18 mouse cellular contexts compared by ENCODE assay signal in the genomic region with DNA sequence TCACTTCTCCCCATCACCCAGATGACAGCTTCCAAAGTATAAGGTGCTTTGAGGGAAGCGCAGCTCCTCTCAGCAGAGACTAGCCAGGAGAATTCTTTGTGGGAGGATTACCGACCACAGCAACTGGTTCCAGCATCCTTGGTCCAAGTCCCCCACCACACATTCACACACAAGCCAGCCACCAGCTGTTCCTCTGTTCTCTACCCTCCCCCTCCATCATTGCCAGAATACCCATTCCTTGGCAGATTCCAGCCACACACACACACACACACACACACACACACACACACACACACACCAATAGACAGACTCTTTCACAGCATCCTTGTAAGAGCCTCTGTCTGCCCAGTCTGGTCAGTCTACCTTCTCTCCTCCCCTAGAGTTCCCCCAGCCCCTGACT. TPM values are rescaled to one million over a fixed set of nuclear protein-coding genes. Genes with fewer than 3 reads are reported as not detected.
DNase-seq lines count a peak whose midpoint lies in the region; ATAC-seq and TF ChIP-seq lines count a peak whose summit lies in the region.
"Had no signal": no experiment of that assay in that cellular context is flagged by ENCODE, and none has a peak within 500 bp of the region (broad histone marks: within the 10 kb centered on the region; RNA-seq: fewer than 3 reads in every experiment).

No protein-coding gene starts in this region.

- no peak overlapping the region for H3K9ac ChIP-seq in hindbrain, embryonic 13.5 days
- H3K9ac ChIP-seq in midbrain, embryonic 11.5 days (ENCODE audit: low read length), result no peak overlapping the region
- no peak overlapping the region for H3K9ac ChIP-seq in midbrain, embryonic 15.5 days
- no peak overlapping the region for H3K9ac ChIP-seq in hindbrain, postnatal 0 days (replicated peaks; ENCODE audit: low read length)
- 0 out of 2 replicates have a peak overlapping the region, but pooled peaks have one; percentile 29 for H3K9ac ChIP-seq in neural tube, embryonic 12.5 days
- H3K9ac ChIP-seq: embryonic facial prominence, embryonic 13.5 days; heart, embryonic 13.5 days; liver, embryonic 13.5 days had no signal

- peaks cover 27% of the 10 kb centered on the region for H3K27me3 ChIP-seq in hindbrain, embryonic 13.5 days
- H3K27me3 ChIP-seq in hindbrain, embryonic 10.5 days (ENCODE audit: insufficient read depth, poor library complexity, severe bottlenecking), result peaks cover 92% of the 10 kb centered on the region
- H3K27me3 ChIP-seq in midbrain, embryonic 11.5 days (ENCODE audit: control insufficient read depth, insufficient read depth, low read length), result peaks cover 3% of the 10 kb centered on the region; the same call in 1 of the 2 replicates
- H3K27me3 ChIP-seq in midbrain, embryonic 15.5 days (replicated peaks), result peaks cover 6% of the 10 kb centered on the region
- H3K27me3 ChIP-seq in hindbrain, postnatal 0 days (ENCODE audit: insufficient read depth, low read length), result peaks cover 8% of the 10 kb centered on the region
- 0 out of 2 replicates have a peak, but pooled peaks cover 2% of the 10 kb centered on the region for H3K27me3 ChIP-seq in neural tube, embryonic 12.5 days (replicated peaks)

- no peaks in the 10 kb centered on the region for H3K36me3 ChIP-seq in hindbrain, embryonic 13.5 days
- H3K36me3 ChIP-seq in hindbrain, embryonic 10.5 days, result no peaks in the 10 kb centered on the region
- no peaks in the 10 kb centered on the region for H3K36me3 ChIP-seq in midbrain, embryonic 11.5 days (ENCODE audit: control insufficient read depth, insufficient read depth, low read length)
- no peaks in the 10 kb centered on the region for H3K36me3 ChIP-seq in midbrain, embryonic 15.5 days (replicated peaks)
- no peaks in the 10 kb centered on the region for H3K36me3 ChIP-seq in hindbrain, postnatal 0 days (ENCODE audit: insufficient read depth, low read length)
- H3K36me3 ChIP-seq in neural tube, embryonic 12.5 days, result peaks cover 7% of the 10 kb centered on the region; the same call in 1 of the 2 replicates
- H3K36me3 ChIP-seq: embryonic facial prominence, embryonic 13.5 days; heart, embryonic 13.5 days; liver, embryonic 13.5 days had no signal

- TF ChIP-seq CTCF in hindbrain, postnatal 0 days (IDR thresholded peaks at IDR 0.05; ENCODE audit: low read depth), result no peak

- no peak overlapping the region for H3K4me2 ChIP-seq in hindbrain, embryonic 13.5 days
- H3K4me2 ChIP-seq in midbrain, embryonic 11.5 days, result no peak overlapping the region
- no peak overlapping the region for H3K4me2 ChIP-seq in midbrain, embryonic 15.5 days
- H3K4me2 ChIP-seq in hindbrain, postnatal 0 days (ENCODE audit: low read depth, low read length), result no peak overlapping the region
- peak overlapping the region; percentile 5 for H3K4me2 ChIP-seq in neural tube, embryonic 12.5 days (replicated peaks)
- H3K4me2 ChIP-seq: embryonic facial prominence, embryonic 13.5 days; heart, embryonic 13.5 days; liver, embryonic 13.5 days had no signal

- DNase-seq in hindbrain, embryonic 10.5 days (ENCODE audit: low spot score), result no peak
- no peak for DNase-seq in midbrain, embryonic 11.5 days (ENCODE audit: low spot score, missing footprints)
- DNase-seq in hindbrain, postnatal 0 days (ENCODE audit: low spot score), result peak; percentile 49
- DNase-seq in frontal cortex, postnatal 36 days (ENCODE audit: low spot score in 2 of 2), result no peak
- DNase-seq in layer of hippocampus, adult 8-10 months (ENCODE audit: low spot score in 2 of 2), result no peak
- DNase-seq: cerebellum, adult 11 months; cerebellum, postnatal 36 days; heart, postnatal 36 days; kidney, adult 11 months; kidney, postnatal 14 days; liver, embryonic 13.5 days; right cerebral cortex, adult 18-20 months; thymus, adult 18-20 months had no signal

- H3K4me3 ChIP-seq in hindbrain, embryonic 13.5 days, result no peak overlapping the region
- no peak overlapping the region for H3K4me3 ChIP-seq in hindbrain, embryonic 10.5 days
- H3K4me3 ChIP-seq in midbrain, embryonic 11.5 days (ENCODE audit: low read depth, low read length), result no peak overlapping the region
- no peak overlapping the region for H3K4me3 ChIP-seq in midbrain, embryonic 15.5 days
- no peak overlapping the region for H3K4me3 ChIP-seq in hindbrain, postnatal 0 days (ENCODE audit: low read length)
- H3K4me3 ChIP-seq in neural tube, embryonic 12.5 days, result no peak overlapping the region
- H3K4me3 ChIP-seq: embryonic facial prominence, embryonic 13.5 days; heart, embryonic 13.5 days; liver, embryonic 13.5 days had no signal

- no peak for ATAC-seq in hindbrain, embryonic 13.5 days (ENCODE audit: low FRiP score)
- peak; percentile 46; the same call in 1 of the 2 replicates for ATAC-seq in midbrain, embryonic 11.5 days (ENCODE audit: low FRiP score)
- no peak for ATAC-seq in midbrain, embryonic 15.5 days (replicated peaks)
- peak; percentile 46 for ATAC-seq in hindbrain, postnatal 0 days
- no peak for ATAC-seq in neural tube, embryonic 12.5 days (ENCODE audit: low FRiP score, low read depth)

- H3K27ac ChIP-seq in hindbrain, embryonic 13.5 days, result peak overlapping the region; percentile 52
- H3K27ac ChIP-seq in hindbrain, embryonic 10.5 days, result no peak overlapping the region
- H3K27ac ChIP-seq in midbrain, embryonic 11.5 days (ENCODE audit: low read depth, low read length), result no peak overlapping the region
- no peak overlapping the region for H3K27ac ChIP-seq in midbrain, embryonic 15.5 days
- no peak overlapping the region for H3K27ac ChIP-seq in hindbrain, postnatal 0 days
- peak overlapping the region; percentile 13; the same call in 1 of the 2 replicates for H3K27ac ChIP-seq in neural tube, embryonic 12.5 days
- H3K27ac ChIP-seq: embryonic facial prominence, embryonic 13.5 days; heart, embryonic 13.5 days; liver, embryonic 13.5 days had no signal

- 30% methylated on average over 2 of the region's 2 CpGs for WGBS in hindbrain, embryonic 13.5 days
- 52% methylated on average over 2 of the region's 2 CpGs for WGBS in hindbrain, embryonic 10.5 days
- WGBS in midbrain, embryonic 11.5 days, result 7% methylated on average over 2 of the region's 2 CpGs
- 42% methylated on average over 2 of the region's 2 CpGs for WGBS in midbrain, embryonic 15.5 days
- WGBS in hindbrain, postnatal 0 days, result 33% methylated on average over 2 of the region's 2 CpGs
- 40% methylated on average over 2 of the region's 2 CpGs for WGBS in neural tube, embryonic 12.5 days

- no peaks in the 10 kb centered on the region for H3K9me3 ChIP-seq in hindbrain, embryonic 13.5 days
- 0 out of 2 replicates have a peak, but pooled peaks cover 3% of the 10 kb centered on the region for H3K9me3 ChIP-seq in hindbrain, embryonic 10.5 days
- H3K9me3 ChIP-seq in midbrain, embryonic 11.5 days (ENCODE audit: control insufficient read depth, low read length), result no peaks in the 10 kb centered on the region
- H3K9me3 ChIP-seq in midbrain, embryonic 15.5 days, result no peaks in the 10 kb centered on the region
- H3K9me3 ChIP-seq in hindbrain, postnatal 0 days (ENCODE audit: low read length), result no peaks in the 10 kb centered on the region
- no peaks in the 10 kb centered on the region for H3K9me3 ChIP-seq in neural tube, embryonic 12.5 days
- H3K9me3 ChIP-seq: embryonic facial prominence, embryonic 13.5 days; heart, embryonic 13.5 days; liver, embryonic 13.5 days had no signal

- peaks cover 50% of the 10 kb centered on the region for H3K4me1 ChIP-seq in hindbrain, embryonic 13.5 days (replicated peaks)
- H3K4me1 ChIP-seq in hindbrain, embryonic 10.5 days (replicated peaks), result peaks cover 9% of the 10 kb centered on the region
- peaks cover 3% of the 10 kb centered on the region for H3K4me1 ChIP-seq in midbrain, embryonic 11.5 days (ENCODE audit: control insufficient read depth, insufficient read depth, low read length)
- H3K4me1 ChIP-seq in midbrain, embryonic 15.5 days, result no peaks in the 10 kb centered on the region
- no peaks in the 10 kb centered on the region; the same call in 1 of the 2 replicates for H3K4me1 ChIP-seq in hindbrain, postnatal 0 days (ENCODE audit: insufficient read depth, low read length)
- H3K4me1 ChIP-seq in neural tube, embryonic 12.5 days, result peaks cover 60% of the 10 kb centered on the region
- H3K4me1 ChIP-seq: liver, embryonic 13.5 days had no signal

RNA-seq across cellular contexts. Expression of a gene that starts 44.5 kb away (rescaled TPM):
- 40.7 and 41.2 TPM in 2 replicates for polyA plus RNA-seq in hindbrain, embryonic 13.5 days (2015; fragmentation: Nextera tagmentation; extraction: Ambion mirVana)
- 24.3 TPM in 2 replicates for polyA plus RNA-seq in hindbrain, embryonic 10.5 days (2016; fragmentation: Nextera tagmentation; extraction: Ambion mirVana)
- polyA plus RNA-seq in midbrain, embryonic 11.5 days (2014; fragmentation: Nextera tagmentation; extraction: Ambion mirVana), result 26.5 and 27.2 TPM in 2 replicates
- 23.4 and 24.2 TPM in 2 replicates for polyA plus RNA-seq in midbrain, embryonic 15.5 days (2015; fragmentation: Nextera tagmentation; extraction: Ambion mirVana)
- 22.7 and 40.1 TPM in 2 replicates for total RNA-seq in hindbrain, postnatal 0 days (2014; rRNA removed)
- polyA plus RNA-seq in hindbrain, postnatal 0 days (2015; fragmentation: Nextera tagmentation; extraction: Ambion mirVana), result 11.9 and 13.2 TPM in 2 replicates
- polyA plus RNA-seq in neural tube, embryonic 12.5 days (2016; fragmentation: Nextera tagmentation; extraction: Ambion mirVana), result 66.6 and 68.0 TPM in 2 replicates
- total RNA-seq in layer of hippocampus, adult 8-10 months (2022), result 10 to 100 TPM; 13.2 to 21.6 (median 17.3) TPM

Comparison
In these comparisons a context has a peak if more than half of its experiments do, and no peak if none do; other contexts are left out.
1. ATAC-seq: peak in midbrain, embryonic 11.5 days (single experiment) and hindbrain, postnatal 0 days (single experiment); none in hindbrain, embryonic 13.5 days (single experiment), midbrain, embryonic 15.5 days (single experiment) and neural tube, embryonic 12.5 days (single experiment).
2. H3K27ac ChIP-seq: peak in hindbrain, embryonic 13.5 days (single experiment) and neural tube, embryonic 12.5 days (single experiment); none in hindbrain, embryonic 10.5 days (single experiment), midbrain, embryonic 11.5 days (single experiment), midbrain, embryonic 15.5 days (single experiment) and hindbrain, postnatal 0 days (single experiment).